Mouse (Mus musculus) fibroblast of lung, adult 2 months (primary cell): ENCODE results near the gene Apom.
A peak's percentile ranks its signal among the peaks of the same experiment; 100 is the strongest.

Experiments
- DNase-seq: peaks from one replicate; pipeline ENCODE4 v3.0.0-alpha.2; 2011; ENCODE audit warnings: low read depth

Gene Apom

DNA sequence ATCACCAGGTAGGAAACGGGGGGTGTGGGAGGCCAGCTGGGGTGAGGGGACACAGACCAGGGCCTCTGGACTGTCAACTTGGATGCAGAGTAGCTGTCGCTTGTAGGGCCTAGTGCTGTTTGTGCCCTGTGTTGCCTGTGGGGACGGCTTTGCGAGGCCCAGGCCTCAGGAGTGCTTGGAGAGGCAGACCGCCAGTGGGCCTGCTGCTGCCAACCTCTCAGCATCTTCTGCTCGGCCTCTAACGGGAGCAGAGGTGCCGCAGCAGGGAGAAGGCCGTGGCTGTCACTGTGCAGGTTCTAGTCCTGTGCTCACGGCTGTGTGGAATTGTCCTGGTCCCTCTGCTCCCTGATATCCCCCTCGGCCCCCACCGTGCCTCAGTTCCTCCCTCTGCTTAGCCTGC lies 35.3 kb downstream of the Apom start:
- no peak for DNase-seq

DNA sequence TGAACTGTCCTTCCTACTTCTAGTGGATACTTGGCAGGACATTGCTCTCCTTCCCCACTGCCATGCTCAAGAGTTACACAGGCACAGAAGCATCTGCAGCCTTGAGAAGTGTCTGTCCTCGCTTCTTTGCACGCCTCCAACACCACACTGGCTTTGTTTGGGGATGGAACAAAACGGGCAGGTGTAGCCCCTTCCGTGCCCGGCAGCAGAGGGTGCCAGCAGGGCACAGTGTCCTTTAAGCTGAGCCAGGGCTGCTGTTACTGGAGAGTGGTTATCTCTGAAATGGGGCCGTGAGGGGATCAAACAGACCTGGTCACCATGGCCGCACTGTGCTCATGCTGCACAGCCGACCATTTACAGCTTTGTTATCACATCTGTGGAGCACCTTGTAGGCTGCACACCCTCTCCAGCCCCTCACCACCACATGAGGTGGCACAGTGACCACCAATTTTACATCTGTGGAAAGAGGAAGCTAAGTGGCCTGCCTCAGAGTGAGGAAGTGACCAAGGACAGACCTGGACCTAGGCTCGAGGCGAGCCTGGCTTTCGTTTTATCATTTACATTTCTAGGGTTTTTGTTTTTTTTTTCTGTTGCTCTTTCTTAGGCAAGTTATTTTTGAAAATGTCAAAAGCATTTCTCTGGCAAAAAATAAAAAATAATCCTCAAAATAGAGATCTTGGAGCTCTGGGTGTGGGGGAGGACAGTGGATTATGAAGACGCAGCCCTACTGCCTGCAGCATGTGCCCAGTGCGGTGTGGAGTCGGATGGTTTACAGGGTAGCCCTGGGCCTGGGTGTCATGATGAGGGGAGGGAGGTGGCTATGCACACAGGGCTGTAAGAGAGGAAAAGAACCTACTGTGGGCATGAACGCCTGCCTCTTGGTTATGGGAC lies 37.1 kb downstream of the Apom start:
- DNase-seq, result no peak

- no peak for DNase-seq
Observed at GRCm38 (mm10) chr17:35092403-35093198, 39.2 kb downstream of the Apom start.

DNA sequence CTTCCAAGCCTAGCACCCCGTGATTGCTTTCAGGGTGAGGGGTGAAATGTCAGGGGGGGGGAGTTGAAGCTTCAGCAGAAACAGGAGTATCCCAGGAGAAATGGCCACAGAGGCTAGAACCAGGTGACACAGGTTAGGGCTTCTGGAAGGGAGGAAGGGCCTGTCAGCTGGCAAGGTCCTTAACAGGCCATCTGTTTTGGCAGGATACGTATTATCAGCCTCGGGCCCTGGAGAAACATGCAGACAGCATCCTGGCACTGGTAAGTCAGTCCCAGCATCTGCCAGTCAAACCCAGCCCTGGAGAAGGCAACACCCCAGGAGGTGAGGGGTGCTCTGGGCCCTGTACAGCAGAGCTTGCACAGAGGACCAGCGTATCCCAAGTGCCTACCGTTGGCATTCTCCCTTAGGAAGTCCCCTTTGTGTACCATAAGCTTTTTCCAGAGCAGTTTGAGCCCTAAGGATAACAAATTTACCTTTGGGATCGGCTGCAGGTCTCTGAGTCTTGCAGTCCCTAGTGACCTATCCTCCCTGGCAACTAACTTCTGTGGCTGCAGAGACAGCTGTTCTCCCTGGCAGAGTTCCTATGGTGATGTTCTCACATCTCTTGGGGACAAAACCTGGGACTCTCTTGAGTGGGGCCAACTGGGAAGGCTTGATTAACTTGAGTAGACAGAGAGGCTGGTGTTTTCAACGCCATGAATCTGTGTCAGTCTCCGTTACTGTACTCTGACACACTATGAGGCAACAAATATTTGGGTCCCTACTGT lies 41.5 kb downstream of the Apom start:
- no peak for DNase-seq

GRCm38 (mm10) chr17:35088825-35089644 lies 42.8 kb downstream of the Apom start, which contains the start of gene Abhd16a:
TSS of gene Abhd16a (plus strand) at chr17:35089263.
- DNase-seq, result peak; percentile 71

GRCm38 (mm10) chr17:35088151-35088550 lies 43.7 kb downstream of the Apom start:
- no peak for DNase-seq

GRCm38 (mm10) chr17:35085208-35085865 lies 46.5 kb downstream of the Apom start, which contains the start of gene Ly6g6f:
TSS of gene Ly6g6f (minus strand) at chr17:35085610.
- no peak for DNase-seq

- DNase-seq, result no peak
Observed at GRCm38 (mm10) chr17:35083929-35084497, 47.8 kb downstream of the Apom start.

DNA sequence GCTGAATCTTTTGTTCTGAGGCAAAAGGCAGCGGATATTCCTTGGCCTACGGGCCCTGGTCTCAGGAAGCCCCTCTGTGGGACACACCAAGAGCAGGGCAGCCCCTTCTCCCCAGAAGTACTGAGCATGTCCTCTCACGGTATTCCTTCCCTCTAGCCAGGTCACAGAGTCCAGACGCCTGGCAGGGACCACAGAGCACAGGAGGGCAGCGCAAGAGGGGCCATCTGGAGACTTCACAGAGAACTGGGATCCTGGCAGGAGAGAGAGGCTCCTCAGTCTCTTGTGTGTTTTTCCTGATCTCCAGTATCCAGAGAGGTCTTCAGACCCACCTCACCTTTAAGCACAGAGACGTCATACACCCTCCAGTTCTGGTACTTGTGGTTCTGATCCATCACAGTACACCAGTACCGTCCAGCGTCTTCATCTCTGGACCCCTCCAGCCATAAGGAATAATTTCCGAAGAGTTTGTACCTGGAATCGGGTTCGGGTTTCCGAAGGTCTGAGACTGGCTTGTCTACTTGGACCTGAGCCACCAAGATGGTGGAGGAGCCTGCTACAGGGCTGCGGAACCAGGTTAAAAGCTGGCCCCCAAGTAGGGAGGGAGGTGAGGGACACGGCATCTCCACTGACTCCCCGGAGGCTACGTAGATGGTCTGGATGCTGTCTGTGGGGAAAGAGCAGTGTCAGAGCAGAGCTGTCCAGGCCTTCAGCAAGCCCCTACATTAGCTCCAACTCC lies 48.8 kb downstream of the Apom start:
- no peak for DNase-seq

GRCm38 (mm10) chr17:35080710-35081109 lies 51.1 kb downstream of the Apom start:
- no peak for DNase-seq

DNA sequence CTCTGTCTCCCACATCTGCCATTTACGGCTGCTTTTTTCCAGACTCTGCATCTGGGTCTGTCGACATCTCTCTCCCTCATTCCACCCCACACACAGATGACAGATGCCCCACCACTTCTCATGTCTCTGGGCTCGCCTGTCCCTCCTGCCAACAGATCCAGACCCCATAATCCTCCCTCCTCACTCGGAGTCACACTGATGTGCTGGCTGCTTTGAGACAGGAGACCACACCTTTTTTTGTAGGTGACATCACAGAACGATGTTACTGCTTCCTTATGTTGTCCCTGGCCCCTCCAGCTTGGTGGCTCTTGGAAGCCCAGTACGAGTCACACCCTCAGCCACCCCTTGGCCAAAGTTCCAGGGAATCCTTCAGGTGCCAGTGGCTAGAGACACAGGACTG lies 51.6 kb downstream of the Apom start:
- DNase-seq, result no peak

DNA sequence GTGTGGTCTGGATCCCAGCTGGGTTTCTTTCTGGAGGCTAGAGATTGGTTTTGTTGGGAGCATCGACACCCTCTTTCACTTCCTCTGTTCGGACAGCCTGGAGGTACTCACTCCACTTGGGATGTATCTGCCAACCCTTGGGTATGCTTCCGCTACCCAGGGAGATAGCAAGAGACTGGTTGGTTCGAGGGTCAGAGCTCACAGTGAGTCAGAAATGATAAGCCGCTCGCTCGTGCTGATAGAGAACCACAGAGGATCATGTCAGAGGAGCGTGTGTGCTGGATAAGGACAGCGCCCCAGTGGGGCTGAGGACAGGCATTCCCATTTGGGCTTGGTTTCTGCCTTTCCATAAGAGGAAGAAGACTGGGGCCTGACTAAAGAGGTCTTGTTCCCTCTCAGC lies 52.1 kb downstream of the Apom start:
- DNase-seq, result no peak
